Mouse (Mus musculus) cerebellum, adult 2 months (tissue): ENCODE results near the gene Slamf9.

Experiments
- CTCF ChIP-seq: fragments of 200-500 bp; IDR thresholded peaks from 2 replicates; pipeline ENCODE4 v1.5.1; 2011; ENCODE audit warnings: low read depth, mild to moderate bottlenecking, control low read depth, low read length, moderate library complexity, borderline replicate concordance; ENCODE audit not compliant: insufficient read depth
- POLR2A ChIP-seq: fragments of 200-500 bp; IDR thresholded peaks from 2 replicates; pipeline ENCODE4 v1.6.1; 2011; ENCODE audit warnings: low read length, control low read depth, borderline replicate concordance; ENCODE audit not compliant: insufficient read depth

GRCm38 (mm10) chr1:172463387-172464333 is 11.5 kb upstream of the Slamf9 start:
- TF ChIP-seq CTCF = no peak
- TF ChIP-seq POLR2A = no peak
